Mouse (Mus musculus) layer of hippocampus, adult 2 months (tissue): ENCODE measurements around the gene Zfp597. TPM values are rescaled to one million over a fixed set of nuclear protein-coding genes. Genes with fewer than 3 reads are reported as not detected.
"Not testable (repeated sequence)": the region's sequence is repeated elsewhere in the genome, so short reads cannot be mapped to it uniquely, and the experiment has no call there.

Experiments
- DNase-seq, 2 experiments: peaks; one replicate each; pipeline ENCODE4 v3.0.0; 2022; ENCODE audit warnings: low spot score in 2 of 2
- H3K27ac ChIP-seq: fragments of 200-600 bp; 2 replicates; pipeline ENCODE4 v1.8.1; 2022
- H3K4me3 ChIP-seq: fragments of 200-600 bp; 2 replicates; pipeline ENCODE4 v1.8.1; 2022; ENCODE audit warnings: mild to moderate bottlenecking
- CTCF ChIP-seq: fragments of 200-600 bp; conservative IDR thresholded peaks from 2 replicates; pipeline ENCODE4 v1.8.1; 2022; ENCODE audit warnings: antibody characterized with exemption, mild to moderate bottlenecking, moderate library complexity
- microRNA-seq, 2 experiments: library from miRNA; unstranded; fragments of <30 nt; microRNA quantifications; one replicate each; pipeline ENCODE4 v1.2.0; 2021
- total RNA-seq, 2 experiments: library from RNA; stranded (reverse); gene quantifications; 2 replicates each; pipeline ENCODE4 v1.2.3; 2021

Zfp597 gene
- total RNA-seq, 2 experiments from 2014 or later = 21.3 to 23.0 TPM

DNA sequence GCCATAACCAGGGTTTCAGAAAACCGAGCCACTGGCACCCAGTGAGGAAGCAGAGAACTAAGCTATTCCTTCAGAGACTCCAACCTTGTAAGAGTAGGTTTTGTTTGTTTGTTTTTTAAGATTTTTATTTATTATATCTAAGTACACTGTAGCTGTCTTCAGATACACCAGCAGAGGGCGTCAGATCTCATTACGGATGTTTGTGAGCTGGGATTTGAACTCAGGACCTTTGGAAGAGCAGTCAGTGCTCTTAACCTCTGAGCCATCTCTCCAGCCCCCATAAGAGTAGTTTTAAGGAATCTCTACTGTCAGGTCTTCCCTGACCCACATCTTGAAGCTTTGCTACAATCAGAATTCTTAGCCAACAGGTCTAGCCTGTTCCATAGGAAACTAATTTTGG, 35.9 kb downstream of the Zfp597 start:
- H3K4me3 ChIP-seq = no peak overlapping the region
- no peak overlapping the region for H3K27ac ChIP-seq
- DNase-seq = no peak
- TF ChIP-seq CTCF = peak; percentile 62

DNA sequence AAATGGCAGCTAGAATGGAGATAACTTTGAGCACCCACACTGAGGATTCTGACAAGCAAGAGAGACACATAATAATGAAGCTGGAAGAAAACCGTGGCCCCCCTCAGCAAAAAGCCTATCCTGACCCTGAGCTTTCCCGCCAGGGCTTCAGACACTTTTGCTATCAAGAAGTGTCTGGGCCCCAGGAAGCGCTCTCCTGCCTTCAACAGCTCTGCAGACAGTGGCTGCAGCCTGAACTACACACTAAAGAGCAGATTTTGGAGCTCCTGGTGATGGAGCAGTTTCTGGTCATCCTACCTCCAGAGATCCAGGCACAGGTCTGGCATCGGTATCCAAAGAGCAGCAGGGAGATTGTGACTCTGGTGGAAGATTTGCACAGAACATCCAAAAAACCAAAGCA, 36.5 kb downstream of the Zfp597 start:
- no peak for TF ChIP-seq CTCF
- Histone ChIP-seq H3K4me3 (peak overlapping the region; percentile 61), H3K27ac (peak overlapping the region; percentile 95)
- no peak for DNase-seq

GRCm38 (mm10) chr16:3846711-3847518, 37.4 kb downstream of the Zfp597 start, which contains the start of gene Zfp174:
TSS of gene Zfp174 (plus strand) at chr16:3847268.
- no peak for TF ChIP-seq CTCF
- DNase-seq = peak; percentile 94 to 98
- peak within 1 kb of the TSS; percentile 61 for H3K4me3 ChIP-seq
- H3K27ac ChIP-seq = peak within 1 kb of the TSS; percentile 95

DNA sequence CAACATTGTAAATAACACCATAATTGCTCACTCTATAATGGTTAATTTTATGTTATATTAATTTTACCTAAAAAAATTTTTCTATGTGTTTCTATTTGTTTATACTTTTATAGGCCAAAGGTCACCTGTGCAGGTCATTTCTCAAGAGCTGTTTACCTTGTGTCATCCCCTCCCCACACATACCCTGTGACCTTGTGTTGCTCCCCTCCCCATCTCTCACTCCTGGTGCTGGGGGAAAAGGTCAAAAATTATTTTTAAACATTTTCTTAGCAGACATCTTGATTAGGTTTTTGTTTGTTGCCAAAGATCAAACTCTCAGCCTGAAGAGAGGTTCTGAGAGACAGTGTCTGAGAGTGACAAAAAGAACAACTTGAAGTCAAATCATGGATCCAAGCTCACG, 40.6 kb downstream of the Zfp597 start:
- no peak for TF ChIP-seq CTCF
- no peak for DNase-seq
- H3K27ac ChIP-seq = no peak overlapping the region
- no peak overlapping the region for H3K4me3 ChIP-seq

GRCm38 (mm10) chr16:3842989-3843388, 41.4 kb downstream of the Zfp597 start:
- TF ChIP-seq CTCF = no peak
- Histone ChIP-seq H3K27ac (no peak overlapping the region), H3K4me3 (no peak overlapping the region)
- DNase-seq = no peak

DNA sequence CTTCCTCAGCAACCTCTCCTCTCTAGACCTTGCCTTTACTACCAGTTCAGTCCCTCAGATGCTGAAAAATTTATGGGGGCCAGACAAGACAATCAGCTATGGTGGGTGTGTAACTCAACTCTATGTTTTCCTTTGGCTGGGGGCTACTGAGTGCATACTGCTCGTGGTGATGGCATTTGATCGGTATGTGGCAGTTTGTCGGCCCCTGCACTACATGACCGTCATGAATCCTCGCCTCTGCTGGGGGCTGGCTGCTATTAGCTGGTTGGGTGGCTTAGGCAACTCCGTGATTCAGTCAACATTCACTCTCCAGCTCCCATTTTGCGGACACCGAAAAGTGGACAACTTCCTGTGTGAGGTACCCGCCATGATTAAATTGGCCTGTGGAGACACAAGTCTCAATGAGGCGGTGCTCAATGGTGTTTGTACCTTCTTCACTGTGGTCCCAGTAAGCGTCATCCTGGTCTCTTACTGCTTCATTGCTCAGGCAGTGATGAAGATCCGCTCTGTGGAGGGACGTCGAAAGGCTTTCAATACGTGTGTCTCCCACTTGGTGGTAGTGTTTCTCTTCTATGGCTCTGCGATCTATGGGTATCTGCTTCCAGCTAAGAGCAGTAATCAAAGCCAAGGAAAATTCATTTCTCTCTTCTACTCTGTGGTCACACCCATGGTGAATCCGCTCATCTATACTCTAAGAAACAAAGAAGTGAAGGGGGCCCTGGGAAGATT, 45.0 kb downstream of the Zfp597 start:
- Histone ChIP-seq H3K27ac (no peak overlapping the region), H3K4me3 (no peak overlapping the region)
- peak; percentile 83 for TF ChIP-seq CTCF
- DNase-seq = peak; percentile 41 to 55

DNA sequence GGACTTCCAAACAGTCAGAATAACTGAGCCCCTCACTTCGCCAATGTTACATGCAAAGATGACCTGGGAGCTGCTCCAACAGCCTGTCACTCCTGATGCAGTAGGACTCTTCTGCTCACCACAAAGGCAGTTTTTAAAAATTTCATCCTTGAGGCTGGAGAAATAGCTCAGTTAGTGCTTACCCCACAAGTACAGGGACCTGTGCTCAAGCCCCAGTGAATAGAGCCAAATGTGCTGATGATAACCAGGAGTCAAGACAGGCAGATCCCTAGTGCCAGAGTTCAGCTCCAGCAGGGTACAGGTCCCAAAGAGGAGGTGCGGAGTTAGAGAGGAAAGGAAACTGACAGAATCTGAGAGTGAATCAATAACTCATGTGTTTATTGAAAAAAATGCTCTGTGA, 48.9 kb downstream of the Zfp597 start:
- no peak for TF ChIP-seq CTCF
- Histone ChIP-seq H3K4me3 (no peak overlapping the region), H3K27ac (no peak overlapping the region)
- no peak for DNase-seq

DNA sequence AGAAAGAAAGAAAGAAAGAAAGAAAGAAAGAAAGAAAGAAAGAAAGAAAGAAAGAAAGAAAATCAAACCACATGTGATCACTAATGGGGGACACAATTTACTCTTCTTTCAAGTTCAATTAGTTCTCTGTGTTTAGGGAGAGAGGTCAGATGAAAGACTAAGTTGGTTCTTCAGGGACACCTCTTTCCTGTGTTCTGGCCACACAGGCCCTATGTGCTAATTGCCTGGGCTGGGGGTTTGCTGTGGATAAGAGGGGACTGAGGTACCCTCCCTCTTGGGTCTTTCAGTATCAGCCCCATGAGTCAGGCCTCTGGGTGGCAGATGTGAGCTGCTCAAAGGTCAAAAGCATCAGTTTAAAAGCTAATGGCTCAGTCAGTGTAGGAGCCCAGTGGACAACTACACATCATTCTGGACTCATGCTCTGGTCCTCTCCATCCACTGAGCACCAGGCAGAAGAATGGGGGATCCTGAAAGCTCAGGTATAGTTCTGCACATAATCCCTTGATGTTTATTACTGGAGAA, 53.7 kb downstream of the Zfp597 start, which contains the start of gene Olfr15:
TSS of gene Olfr15 (plus strand) at position 291 of the 522 bp plus-strand sequence.
- Histone ChIP-seq H3K4me3 (no peak within 1 kb of the TSS), H3K27ac (no peak within 1 kb of the TSS)
- peak; percentile 42 for TF ChIP-seq CTCF
- DNase-seq = no peak

- H3K4me3 ChIP-seq = no peak overlapping the region
- no peak for TF ChIP-seq CTCF
- DNase-seq = no peak
- no peak overlapping the region for H3K27ac ChIP-seq
These were observed 54.6 kb downstream of the Zfp597 start for GRCm38 (mm10) chr16:3829727-3830126.

DNA sequence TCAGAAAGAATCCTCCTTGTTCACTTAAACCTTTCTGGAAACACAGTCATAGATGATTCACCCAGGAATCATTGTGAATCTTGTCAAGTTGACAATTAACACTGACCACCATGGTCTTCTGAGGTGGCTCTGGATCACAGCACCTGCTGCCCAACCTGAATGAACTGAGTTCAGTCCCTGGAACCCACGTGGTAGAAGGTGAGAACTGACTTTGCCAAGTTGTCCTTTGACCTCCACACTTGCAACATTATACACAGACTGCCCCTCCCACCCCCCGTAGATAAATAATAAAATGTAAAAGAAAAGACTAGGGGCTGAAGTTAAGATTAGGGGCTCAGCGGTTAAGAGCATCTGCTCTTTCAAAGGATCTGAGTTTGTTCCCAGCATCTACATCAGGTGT, 56.3 kb downstream of the Zfp597 start:
- no peak for TF ChIP-seq CTCF
- no peak for DNase-seq
- Histone ChIP-seq H3K4me3 (no peak overlapping the region), H3K27ac (no peak overlapping the region)

DNA sequence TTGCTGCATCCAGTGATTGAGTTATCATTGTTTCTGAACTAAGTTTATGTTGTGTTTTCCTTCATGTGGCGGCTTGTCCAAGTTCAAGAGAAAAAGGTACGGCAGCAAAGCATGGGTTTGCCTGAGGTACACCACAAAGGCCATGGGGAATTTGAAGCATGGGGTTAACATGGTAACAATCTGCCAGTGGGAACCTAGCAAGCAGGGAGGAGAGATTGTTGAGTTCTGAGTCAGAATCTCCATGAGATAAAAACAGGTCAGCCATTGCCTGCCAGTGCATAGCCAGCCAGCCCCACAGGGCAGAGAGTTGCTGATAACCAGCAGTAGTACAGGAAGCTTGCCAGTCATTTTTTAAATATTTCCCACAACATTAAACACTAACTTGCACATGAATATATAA, 64.2 kb downstream of the Zfp597 start:
- Histone ChIP-seq H3K4me3 (no peak overlapping the region), H3K27ac (no peak overlapping the region)

GRCm38 (mm10) chr16:3814667-3815066, 69.7 kb downstream of the Zfp597 start:
- H3K27ac ChIP-seq, DNase-seq, H3K4me3 ChIP-seq: not testable (repeated sequence)

More for the DNA sequence above, 64.2 kb downstream of the Zfp597 start:
- TF ChIP-seq CTCF = no peak
- no peak for DNase-seq

Small RNA genes lying within 50 kb of the gene (microRNA-seq; reads per million reads assigned to microRNA genes)
- 0 reads per million in 2 experiments for gene Gm23493

Other genes starting within 250 kb of the Zfp597 start
- gene Mefv, start 166.5 kb downstream of the Zfp597 start, total RNA-seq = not detected
- 10 to 100 TPM; 20.1 to 20.9 TPM for gene Zfp263, start 140.5 kb downstream of the Zfp597 start, total RNA-seq
- not detected for gene Olfr15, start 53.7 kb downstream of the Zfp597 start, total RNA-seq
- gene Zfp174, start 37.3 kb downstream of the Zfp597 start, total RNA-seq = 1 to 10 TPM; 4.8 to 5.3 TPM
- 10 to 100 TPM; 89.3 to 95.2 TPM for gene Naa60, start 12.2 kb downstream of the Zfp597 start, total RNA-seq
- under 1 TPM in 1 of 2 experiments, not detected in 1; 0.91 TPM for gene Gm20695, start 87 bp upstream of the Zfp597 start, total RNA-seq
- 1 to 10 TPM; 4.2 to 4.7 TPM for gene 1700037C18Rik, start 24.1 kb upstream of the Zfp597 start, total RNA-seq
- 10 to 100 TPM; 32.7 to 37.9 TPM for gene Cluap1, start 24.2 kb upstream of the Zfp597 start, total RNA-seq
- gene Nlrc3, start 92.1 kb upstream of the Zfp597 start, total RNA-seq = 1 to 10 TPM; 1.6 to 2.5 TPM
- gene Slx4, start 119.2 kb upstream of the Zfp597 start, total RNA-seq = 10 to 100 TPM; 39.6 to 44.0 TPM
- not detected for gene Dnase1, start 152.4 kb upstream of the Zfp597 start, total RNA-seq
- 10 to 100 TPM; 70.7 to 70.9 TPM for gene Trap1, start 193.3 kb upstream of the Zfp597 start, total RNA-seq